Mouse (Mus musculus): ENCODE measurements around the gene Dyrk3.

DNA sequence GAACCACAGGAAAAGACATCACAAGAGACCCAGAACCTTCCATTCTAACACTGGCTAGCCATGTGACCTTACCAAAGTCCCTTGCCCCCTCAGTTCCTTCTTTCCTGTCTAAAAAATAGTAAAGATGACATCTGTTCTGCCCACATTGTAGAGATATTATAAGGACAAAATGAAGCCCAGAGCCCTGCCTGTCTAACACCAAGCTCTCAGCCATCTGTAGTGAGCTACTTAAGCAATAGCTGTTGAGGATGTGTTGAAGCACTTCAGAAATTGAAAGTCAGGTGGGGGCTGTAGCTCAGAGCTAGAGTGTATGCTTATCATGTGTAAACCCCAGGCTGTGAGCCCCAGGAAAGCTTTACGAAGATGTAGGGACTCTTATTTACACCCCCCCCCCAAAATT is 37.3 kb downstream of the Dyrk3 start:
- TF ChIP-seq POLR2A (IDR thresholded peaks at IDR 0.05; ENCODE audit: low read depth, low read length) (no peak), CTCF (IDR thresholded peaks at IDR 0.05; ENCODE audit: borderline replicate concordance, insufficient read depth, low read length) (no peak)
